Mouse (Mus musculus) T-helper 1 cell (primary cell): ENCODE measurements at regions not wholly inside any gene's neighbourhood (a gene's known extent, or its start where the extent isn't known, plus 50 kb on each side); places are given as distances from the start of the nearest gene placed in this dataset.

Experiments used
- in situ Hi-C: fragments of 300-600 bp; cut with MboI, MseI; formaldehyde crosslinking; loops from one replicate; pipeline ENCODE4 v1.15.1; 2025; ENCODE audit warnings: high pct_unique_total_duplicates

DNA sequence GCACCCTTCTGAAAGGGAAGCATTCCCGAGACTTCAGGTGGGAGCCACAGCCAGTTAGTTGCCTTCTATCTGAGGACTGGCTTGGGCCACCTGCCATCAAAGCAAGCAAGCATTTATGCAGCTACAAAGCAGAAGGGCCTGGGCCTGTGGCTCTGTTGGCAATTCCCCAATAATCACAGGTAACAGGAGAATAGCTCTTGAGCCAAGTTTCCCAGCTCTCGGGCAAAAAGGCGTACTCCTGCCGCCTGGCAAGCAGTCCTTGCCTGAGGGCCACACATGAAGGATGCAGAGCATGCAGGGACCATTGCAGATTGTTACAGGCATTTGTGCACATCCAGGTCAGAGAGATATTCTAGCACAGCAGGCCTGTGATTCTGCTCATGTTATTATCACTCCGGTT, 53.2 kb upstream of the Unc5a start:
- in situ Hi-C loops, result no loop called here
